Mouse (Mus musculus): ENCODE measurements around the gene Ndufa4.

- TF ChIP-seq CTCF (IDR thresholded peaks at IDR 0.05; ENCODE audit: borderline replicate concordance, extremely low read depth, insufficient read depth, insufficient read length) (no peak), POLR2A (IDR thresholded peaks at IDR 0.05; ENCODE audit: borderline replicate concordance, extremely low read depth, insufficient read depth, insufficient read length, poor library complexity, severe bottlenecking) (no peak)
Observed at GRCm38 (mm10) chr6:11908170-11908569, 873 bp upstream of the Ndufa4 start.
